Mouse (Mus musculus) inflammation-experienced regulatory T-cells, adult 6 months (primary cell): Measurements from ENCODE around the gene Snx1. TPM values are rescaled to one million over a fixed set of nuclear protein-coding genes. Genes with fewer than 3 reads are reported as not detected.

Source experiments
- ATAC-seq: one replicate; pipeline ENCODE4 v1.8.0; 2017
- polyA plus RNA-seq, 3 experiments: library from polyadenylated mRNA; unstranded; fragments of 100-300 nt; shearing (Covaris generic); gene quantifications; one replicate each; pipeline ENCODE4 v1.2.1; 2017

The Snx1 gene
- polyA plus RNA-seq, 3 experiments from 2014 or later, result 85.3 to 96.7 (median 96.4) TPM

DNA sequence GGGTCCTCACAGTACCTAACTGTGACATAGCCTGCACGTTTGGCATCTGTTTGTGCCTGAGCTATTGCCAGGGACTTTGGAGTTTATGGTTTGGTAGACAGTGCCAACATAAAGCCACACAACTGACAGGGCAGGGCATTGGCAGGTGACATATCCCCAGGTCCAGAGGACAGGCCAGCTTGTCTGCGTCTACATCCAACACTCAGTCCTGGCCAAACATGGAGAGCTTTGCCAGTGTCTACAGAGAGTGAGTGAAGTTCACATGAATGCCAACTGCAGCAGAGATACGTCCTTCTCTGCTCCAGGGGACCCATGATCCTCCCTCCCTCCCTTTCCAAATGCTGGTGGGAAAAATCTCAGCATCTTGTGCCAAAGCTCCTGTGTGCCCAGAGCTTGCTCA, 42.2 kb downstream of the Snx1 start:
- no peak for ATAC-seq

DNA sequence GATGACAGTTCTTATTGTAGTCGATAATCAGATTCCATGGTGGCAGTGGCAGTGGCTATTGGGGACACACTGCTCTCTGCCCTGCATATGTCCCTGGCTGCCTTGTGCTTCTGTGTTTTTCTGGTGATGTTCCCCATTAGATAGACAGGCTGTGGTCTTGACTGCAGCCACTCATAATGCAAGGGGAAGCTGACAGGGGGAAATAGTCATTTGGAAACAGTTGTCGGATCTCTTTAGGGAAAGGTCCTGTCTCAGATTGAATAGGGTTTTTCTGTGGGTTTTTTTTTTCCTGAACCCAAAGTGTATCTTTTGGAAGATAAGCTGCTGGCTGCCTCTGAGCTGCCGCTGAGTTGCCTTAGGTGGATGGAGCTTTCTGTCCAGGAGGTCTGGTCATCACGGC, 44.4 kb downstream of the Snx1 start:
- ATAC-seq, result no peak

DNA sequence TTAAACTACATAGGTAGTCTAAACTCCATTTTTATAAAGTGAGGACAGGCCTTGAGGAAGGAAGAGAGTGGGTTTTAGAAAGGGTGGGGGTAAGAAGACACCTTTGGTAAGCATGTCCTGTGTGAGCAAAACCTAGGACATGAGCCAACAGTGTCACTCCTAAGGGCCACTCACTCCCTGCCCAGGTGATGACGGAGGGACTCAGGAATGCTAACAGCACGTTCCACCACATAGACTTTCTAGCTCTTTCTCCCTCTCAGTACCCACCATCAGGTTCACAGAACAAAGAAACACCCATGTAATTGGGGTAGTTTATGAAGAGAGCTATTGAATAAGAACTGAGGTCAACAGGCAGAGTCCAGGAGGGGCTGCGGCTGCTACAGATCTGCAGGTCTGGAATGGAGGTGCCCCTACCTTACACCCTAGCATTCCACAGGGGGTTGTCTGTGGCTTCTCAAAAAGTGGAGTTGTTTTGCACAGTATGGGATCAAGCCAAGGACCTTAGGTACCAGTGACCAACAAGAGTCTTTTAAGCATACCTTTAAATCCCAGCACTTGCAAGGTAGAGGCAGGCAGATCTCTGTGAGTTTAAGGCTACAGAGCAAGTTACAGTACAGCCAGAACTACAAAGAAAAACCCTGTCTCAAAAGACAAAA, 45.5 kb downstream of the Snx1 start:
- no peak for ATAC-seq

DNA sequence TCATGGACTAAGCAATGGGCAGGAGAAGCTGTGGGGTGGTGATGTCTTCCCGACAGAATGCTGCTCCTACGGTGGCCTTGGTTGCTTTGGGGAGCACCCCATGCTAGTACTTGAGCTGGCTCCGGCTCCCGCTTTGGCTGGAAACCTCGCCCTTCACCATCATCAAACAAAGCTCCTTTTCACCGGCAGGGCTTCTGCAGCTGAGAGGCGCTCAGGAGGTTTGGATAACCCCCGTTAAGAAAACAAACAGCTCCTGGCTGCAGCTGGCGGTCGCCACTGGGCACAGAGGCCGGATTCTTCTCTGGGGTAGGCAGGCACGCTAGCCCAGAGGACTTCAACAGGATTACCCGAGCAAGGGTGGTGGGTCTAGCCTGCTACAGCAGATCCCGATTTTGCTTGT, 47.9 kb downstream of the Snx1 start:
- ATAC-seq, result no peak

GRCm38 (mm10) chr9:66078072-66078471, 48.3 kb downstream of the Snx1 start:
- no peak for ATAC-seq

DNA sequence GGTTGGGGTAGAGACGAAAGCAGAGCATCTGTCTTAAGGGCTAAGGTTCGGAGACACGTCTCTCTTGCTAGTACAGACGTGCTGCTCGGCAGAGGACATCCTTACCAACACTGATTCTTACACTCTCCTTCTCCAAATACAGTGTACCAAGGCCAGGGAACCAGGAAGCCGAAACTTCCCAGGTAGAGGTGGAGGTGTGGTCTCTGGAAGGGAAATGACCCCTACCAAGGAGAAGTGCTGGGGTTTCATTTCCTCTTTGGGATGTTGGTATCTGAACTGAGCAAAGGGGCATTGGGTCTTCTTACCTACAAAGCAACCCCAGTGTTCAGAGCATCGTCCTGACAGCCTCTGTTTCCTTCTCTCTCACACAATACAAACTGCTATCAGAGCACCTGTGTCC, 53.6 kb downstream of the Snx1 start:
- no peak for ATAC-seq

DNA sequence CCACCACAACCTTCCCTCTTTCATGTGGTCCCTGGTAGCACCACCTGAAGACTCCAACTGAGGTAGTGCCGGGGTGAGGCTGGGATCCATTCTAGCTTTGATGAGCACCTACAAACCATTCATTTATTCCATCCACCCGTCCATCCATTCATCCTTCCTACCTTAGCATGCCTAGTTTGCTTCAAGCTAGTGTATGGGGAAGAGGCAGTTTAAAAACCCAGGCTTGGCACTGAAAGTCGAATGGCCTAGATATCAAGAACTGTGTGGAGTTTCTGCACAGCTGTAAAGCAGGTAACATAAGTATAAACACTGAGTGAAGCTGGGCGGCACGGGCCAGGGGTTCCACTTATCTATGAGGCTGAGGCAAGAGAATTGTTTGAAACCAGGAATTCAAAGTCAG, 56.2 kb downstream of the Snx1 start:
- ATAC-seq, result no peak

- ATAC-seq, result peak; percentile 83
Observed at GRCm38 (mm10) chr9:66069583-66069982, 56.8 kb downstream of the Snx1 start, which contains the start of gene Snx22. Gene Snx22, minus strand, starts transcription at chr9:66069719.

- peak; percentile 21 for ATAC-seq
Observed at GRCm38 (mm10) chr9:66068971-66069391, 57.4 kb downstream of the Snx1 start.

GRCm38 (mm10) chr9:66068056-66068455, 58.3 kb downstream of the Snx1 start:
- ATAC-seq, result no peak

- ATAC-seq, result no peak
Observed at GRCm38 (mm10) chr9:66067542-66067941, 58.8 kb downstream of the Snx1 start.

- no peak for ATAC-seq
Observed at GRCm38 (mm10) chr9:66066791-66067190, 59.6 kb downstream of the Snx1 start.

GRCm38 (mm10) chr9:66064316-66064715, 62.1 kb downstream of the Snx1 start:
- no peak for ATAC-seq

DNA sequence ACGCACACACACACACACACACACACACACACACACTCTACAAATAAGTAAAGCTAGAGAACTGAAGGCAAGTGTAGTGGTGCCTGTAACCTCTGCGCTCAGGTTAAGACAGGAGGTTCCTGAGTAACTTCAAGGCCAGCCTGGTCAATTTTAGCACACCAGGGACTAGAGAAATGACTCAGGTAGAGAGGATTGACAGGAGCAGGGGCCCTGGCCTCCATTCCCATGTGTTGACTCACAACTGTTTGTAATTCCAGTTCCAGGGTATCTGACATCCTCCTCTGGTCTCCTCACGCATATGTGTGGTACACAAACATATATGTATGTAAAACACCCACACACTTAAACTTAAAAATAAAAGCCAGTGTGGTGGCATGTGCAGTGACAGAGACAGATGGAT, 62.9 kb downstream of the Snx1 start:
- no peak for ATAC-seq

DNA sequence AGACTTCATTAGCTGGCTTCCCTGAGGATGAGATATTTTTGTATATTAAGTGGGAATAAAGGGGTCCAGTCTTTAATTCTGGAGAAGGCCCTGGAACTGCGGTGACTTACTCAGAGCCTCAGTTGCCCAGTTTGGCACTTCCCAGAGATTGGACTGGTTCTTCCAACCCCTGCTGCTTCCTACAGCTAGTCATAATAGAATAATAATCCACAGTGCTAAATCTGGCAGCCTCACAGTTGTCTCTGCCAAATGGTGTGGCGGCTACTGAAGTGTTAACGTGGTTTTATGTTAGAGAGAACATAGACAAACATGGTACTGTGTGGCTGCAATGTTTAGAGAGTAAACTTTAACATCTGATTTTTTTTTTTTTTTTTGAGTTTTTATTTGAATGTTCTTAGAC, 64.7 kb downstream of the Snx1 start:
- no peak for ATAC-seq

DNA sequence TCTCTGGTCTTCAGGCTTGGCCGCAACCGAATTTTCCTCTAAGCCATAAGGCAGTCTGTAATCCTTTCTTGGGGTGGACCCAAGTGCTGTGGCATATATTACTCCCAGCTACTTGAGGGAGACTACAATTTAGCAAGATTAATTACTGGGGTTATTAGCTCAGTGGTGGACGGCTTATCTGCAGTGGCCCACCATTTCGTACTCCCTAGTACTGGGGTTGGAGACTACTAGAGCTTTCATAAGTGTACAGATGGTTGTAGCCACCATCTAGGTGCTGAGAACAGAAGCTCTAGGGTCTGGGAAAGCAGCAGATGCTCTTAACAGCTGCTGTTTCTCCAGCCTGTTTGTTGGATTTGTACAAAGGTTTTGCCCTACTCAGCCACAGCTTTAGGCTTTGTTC, 65.4 kb downstream of the Snx1 start:
- ATAC-seq, result no peak

DNA sequence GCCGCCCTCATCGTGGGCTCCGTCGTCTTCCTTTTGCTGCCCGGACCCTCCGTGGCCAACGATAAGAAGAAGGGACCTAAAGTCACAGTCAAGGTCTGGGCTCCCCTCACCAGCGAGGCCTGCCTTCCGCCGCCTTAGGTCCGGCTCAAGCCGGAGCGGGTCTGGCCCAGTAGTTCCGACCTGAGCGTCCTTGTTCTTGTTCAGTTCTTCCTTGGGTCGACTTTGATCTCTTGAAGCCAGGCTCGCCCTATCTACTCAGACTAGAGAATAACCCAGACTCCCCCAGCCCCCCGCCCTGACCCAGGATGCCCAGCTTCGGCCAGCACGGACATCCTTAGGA, 66.1 kb downstream of the Snx1 start:
- ATAC-seq, result no peak

DNA sequence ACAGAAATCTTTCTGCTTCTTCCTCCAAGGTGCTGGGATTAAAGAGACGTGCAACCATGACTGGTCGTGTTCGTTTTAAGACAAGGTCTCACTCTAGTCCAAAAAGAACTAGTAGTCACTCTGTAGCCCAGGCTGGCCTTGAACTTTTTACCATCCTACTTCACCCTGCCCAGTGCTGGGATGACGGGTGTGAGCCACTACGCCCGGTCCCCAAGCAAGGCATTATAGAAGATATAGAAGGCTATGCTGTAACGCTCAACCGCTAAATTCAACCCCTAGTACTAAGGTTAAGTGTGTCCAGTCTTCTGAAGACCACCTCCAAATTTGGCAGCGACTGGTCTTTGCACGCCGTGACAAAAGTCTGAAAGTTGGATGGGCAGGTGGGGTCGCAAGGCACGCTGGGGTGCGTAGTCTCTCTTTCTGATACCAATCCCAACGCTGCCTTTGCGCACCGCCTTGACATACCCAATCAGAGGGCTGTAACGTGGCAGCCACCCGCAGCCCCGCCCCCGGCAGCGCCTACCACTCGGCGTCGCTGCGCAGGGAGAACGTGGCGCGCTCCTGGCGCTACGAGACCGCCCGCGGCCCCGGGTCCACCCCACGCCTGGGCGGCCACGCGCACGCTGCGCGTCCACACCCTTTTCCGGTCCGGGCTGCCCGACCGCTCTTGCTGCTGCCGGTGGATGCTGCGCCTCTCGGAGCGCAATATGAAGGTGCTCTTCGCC, 66.6 kb downstream of the Snx1 start, which contains the start of gene Ppib:
Gene Ppib (plus strand): TSS at position 640 of the 725 bp plus-strand sequence.
- peak; percentile 96 for ATAC-seq

GRCm38 (mm10) chr9:66053620-66054019, 72.8 kb downstream of the Snx1 start:
- ATAC-seq, result no peak

DNA sequence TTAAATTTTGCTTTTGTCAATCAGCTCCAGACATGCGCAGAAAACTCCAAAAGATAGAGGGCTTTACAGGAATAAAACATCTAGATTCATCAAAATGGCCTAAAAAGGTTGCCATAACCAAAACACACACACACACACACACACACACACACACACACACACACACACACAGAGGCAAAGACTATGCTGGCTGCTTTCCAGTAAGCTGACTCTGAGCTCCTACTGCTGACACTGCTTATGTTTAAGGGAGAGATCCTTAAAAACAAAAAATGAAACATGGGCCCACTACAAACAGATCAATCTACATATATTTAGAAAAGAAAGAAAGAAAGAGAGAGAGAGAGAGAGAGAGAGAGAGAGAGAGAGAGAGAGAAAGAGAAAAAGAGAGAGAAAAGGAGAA, 73.7 kb downstream of the Snx1 start:
- ATAC-seq, result no peak

- no peak for ATAC-seq
Observed at GRCm38 (mm10) chr9:66051493-66051892, 74.9 kb downstream of the Snx1 start.

- no peak for ATAC-seq
Observed at GRCm38 (mm10) chr9:66049931-66050601, 76.3 kb downstream of the Snx1 start.

DNA sequence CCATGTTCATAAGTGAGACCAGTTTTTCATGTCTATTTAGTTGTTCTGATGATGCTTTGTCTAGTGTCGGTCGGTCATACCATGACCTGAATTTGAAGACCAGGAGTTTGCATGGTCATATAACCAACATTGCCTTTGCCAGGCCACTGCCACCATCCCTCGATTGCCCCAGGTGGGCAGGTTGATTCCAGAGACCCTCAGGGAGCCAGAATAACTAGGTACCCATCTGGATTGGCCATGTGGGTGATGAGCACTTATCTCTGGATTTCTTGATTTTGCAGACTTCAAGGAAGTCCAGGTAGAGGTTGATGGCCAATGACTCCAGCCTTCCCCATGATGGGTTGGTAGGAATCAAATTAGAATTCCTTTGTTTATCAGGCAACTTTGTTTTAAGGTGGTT, 83.1 kb downstream of the Snx1 start:
- ATAC-seq, result no peak

- no peak for ATAC-seq
Observed at GRCm38 (mm10) chr9:66042331-66042730, 84.1 kb downstream of the Snx1 start.
